Mouse (Mus musculus) limb, embryonic 15.5 days (tissue): Measurements from ENCODE around the gene Igf2. TPM values are rescaled to one million over a fixed set of nuclear protein-coding genes. Genes with fewer than 3 reads are reported as not detected.
A peak's percentile ranks its signal among the peaks of the same experiment; 100 is the strongest.

Experiments
- ATAC-seq: fragments of 200-750 bp; cut with Nextera tagmentation; 2 replicates; pipeline ENCODE4 v1.8.0; 2017; ENCODE audit warnings: low read depth, moderate TSS enrichment; ENCODE audit not compliant: insufficient number of reproducible peaks, low FRiP score, low TSS enrichment
- H3K27ac ChIP-seq: fragments of 300-500 bp; sonication (generic); 2 replicates; pipeline ENCODE4 v1.5.1; 2015; ENCODE audit warnings: moderate library complexity, mild to moderate bottlenecking, inconsistent platforms
- H3K27me3 ChIP-seq: fragments of 300-500 bp; sonication (generic); 2 replicates; pipeline ENCODE4 v1.6.1; 2015; ENCODE audit warnings: inconsistent platforms
- H3K36me3 ChIP-seq: fragments of 300-500 bp; sonication (generic); 2 replicates; pipeline ENCODE4 v1.6.1; 2015; ENCODE audit warnings: inconsistent platforms
- H3K4me1 ChIP-seq: fragments of 300-500 bp; sonication (generic); 2 replicates; pipeline ENCODE4 v1.6.1; 2015; ENCODE audit warnings: inconsistent platforms
- H3K4me2 ChIP-seq: fragments of 300-500 bp; sonication (generic); 2 replicates; pipeline ENCODE4 v1.6.1; 2015; ENCODE audit warnings: mild to moderate bottlenecking, inconsistent platforms
- H3K4me3 ChIP-seq: fragments of 300-500 bp; sonication (generic); 2 replicates; pipeline ENCODE4 v1.5.1; 2015; ENCODE audit warnings: mild to moderate bottlenecking, inconsistent platforms
- H3K9ac ChIP-seq: fragments of 300-500 bp; sonication (generic); 2 replicates; pipeline ENCODE4 v1.6.1; 2015; ENCODE audit warnings: inconsistent platforms
- H3K9me3 ChIP-seq: fragments of 300-500 bp; sonication (generic); 2 replicates; pipeline ENCODE4 v1.6.1; 2016; ENCODE audit warnings: inconsistent platforms
- WGBS: fragments of 180-500 bp; shearing (Covaris S2); methylation state at CpG from one replicate; pipeline ENCODE4 v1.1.7; 2015; 5-methylcytosine and 5-hydroxymethylcytosine counted together
- microRNA counts: library from miRNA; unstranded; fragments of <30 nt; microRNA quantifications from one replicate; lab custom pipeline; 2016
- microRNA-seq: library from miRNA; unstranded; fragments of <30 nt; microRNA quantifications from one replicate; pipeline ENCODE4, GENCODE M21; 2016
- polyA plus RNA-seq: library from polyadenylated mRNA; unstranded; fragments of >200 nt; fragmentation: Nextera tagmentation; extraction: Ambion mirVana; gene quantifications from 2 replicates; pipeline ENCODE4 v1.2.1, GENCODE M21; 2015

Gene Igf2
- polyA plus RNA-seq, 1 experiment from 2014 or later = 1,279 TPM

- no peak overlapping the region for H3K27ac ChIP-seq
Measured at GRCm38 (mm10) chr7:142613077-142613476, 53.5 kb downstream of the Igf2 start.

GRCm38 (mm10) chr7:142610627-142611406 is 55.8 kb downstream of the Igf2 start:
- Histone ChIP-seq H3K27ac (peak overlapping the region; percentile 79), H3K36me3 (no peaks in the 10 kb centered on the region), H3K4me1 (peaks cover 26% of the 10 kb centered on the region), H3K27me3 (no peaks in the 10 kb centered on the region), H3K9me3 (no peaks in the 10 kb centered on the region), H3K9ac (no peak overlapping the region), H3K4me3 (no peak overlapping the region), H3K4me2 (peak overlapping the region; percentile 35)
- 1% methylated on average over 12 of the region's 12 CpGs for WGBS
- peak; percentile 74 for ATAC-seq

More at GRCm38 (mm10) chr7:142613077-142613476, 53.5 kb downstream of the Igf2 start:
- peaks cover 26% of the 10 kb centered on the region for H3K4me1 ChIP-seq
- no peaks in the 10 kb centered on the region for H3K9me3 ChIP-seq
- WGBS = 48% methylated on average over 2 of the region's 2 CpGs
- H3K4me2 ChIP-seq = no peak overlapping the region
- H3K36me3 ChIP-seq = no peaks in the 10 kb centered on the region
- no peaks in the 10 kb centered on the region for H3K27me3 ChIP-seq
- ATAC-seq = no peak; the same call in 1 of the 2 replicates
- H3K9ac ChIP-seq = no peak overlapping the region
- no peak overlapping the region for H3K4me3 ChIP-seq

DNA sequence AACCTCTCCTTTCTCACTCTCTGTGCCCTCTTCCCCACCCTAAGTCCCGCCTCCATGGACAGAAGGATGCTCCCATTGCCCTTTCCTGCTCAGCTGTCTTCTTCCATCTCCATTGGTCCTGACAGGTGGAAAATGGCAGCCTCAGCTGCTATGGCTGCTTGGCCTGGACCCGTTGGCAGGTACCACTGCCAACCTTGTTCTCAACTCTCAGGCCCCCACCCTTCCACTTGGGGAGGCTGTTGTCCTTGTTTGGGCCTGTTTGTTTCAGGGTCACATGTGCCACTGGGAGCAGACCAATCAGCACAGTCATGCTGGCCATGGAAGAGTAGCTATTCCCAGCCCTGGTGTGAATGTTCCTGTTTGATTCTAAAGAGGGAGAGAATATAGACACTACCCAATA is 65.7 kb downstream of the Igf2 start:
- Histone ChIP-seq H3K4me2 (no peak overlapping the region), H3K36me3 (no peaks in the 10 kb centered on the region), H3K9ac (no peak overlapping the region), H3K27me3 (no peaks in the 10 kb centered on the region), H3K27ac (no peak overlapping the region), H3K4me3 (no peak overlapping the region), H3K9me3 (no peaks in the 10 kb centered on the region), H3K4me1 (peaks cover 46% of the 10 kb centered on the region)
- 0 out of 2 replicates have a peak, but pooled peaks have one; percentile 21 for ATAC-seq
- WGBS = 88% methylated on average over 2 of the region's 2 CpGs

MicroRNAs within 50 kb of the gene (microRNA counts, 519-probe panel; counts per million panel counts)
- 2,306 counts per million, percentile 45 among the panel's probes with 10 or more counts for microRNA mmu-miR-483 (lab: Ali Mortazavi, UCI)

Small RNAs within 50 kb of the gene (microRNA-seq; reads per million reads assigned to microRNA genes)
- gene Mir483 = 2,504 reads per million, percentile 83 among the genes with 10 or more reads in this experiment

Other genes with a start within 250 kb of the Igf2 start
- 6.3 and 6.7 TPM in 2 replicates for gene Syt8, start 232.0 kb downstream of the Igf2 start, polyA plus RNA-seq
- 136 and 529 TPM in 2 replicates for gene Tnni2, start 225.0 kb downstream of the Igf2 start, polyA plus RNA-seq
- 57.3 and 63.3 TPM in 2 replicates for gene Lsp1, start 206.0 kb downstream of the Igf2 start, polyA plus RNA-seq
- 154 and 517 TPM in 2 replicates for gene Tnnt3, start 168.0 kb downstream of the Igf2 start, polyA plus RNA-seq
- gene Mrpl23, start 134.1 kb downstream of the Igf2 start, polyA plus RNA-seq = 28.8 and 30.5 TPM in 2 replicates
- 0.31 and 0.82 TPM in 2 replicates for gene Gm49394, start 3.1 kb upstream of the Igf2 start, polyA plus RNA-seq
- gene Ins2, start 76.6 kb upstream of the Igf2 start, polyA plus RNA-seq = 0.87 TPM in 1 of 2 replicates, not detected in the other